Mouse (Mus musculus) small intestine, adult 2 months (tissue): ENCODE data around the gene Ehbp1.

ENCODE experiments used
- CTCF ChIP-seq: fragments of 200-500 bp; IDR thresholded peaks from 2 replicates; pipeline ENCODE4 v1.5.1; 2012; ENCODE audit warnings: low read depth, mild to moderate bottlenecking, control low read depth, inconsistent platforms, low read length, moderate library complexity, mixed read lengths; ENCODE audit not compliant: insufficient replicate concordance, insufficient read length; ENCODE audit errors: extremely low read depth
- POLR2A ChIP-seq: fragments of 200-500 bp; IDR thresholded peaks from 2 replicates; pipeline ENCODE4 v1.6.1; 2012; ENCODE audit warnings: low read depth, mild to moderate bottlenecking, control low read depth, inconsistent platforms, low read length, moderate library complexity

GRCm38 (mm10) chr11:22004331-22004841, 337.7 kb downstream of the Ehbp1 start:
- TF ChIP-seq CTCF: no peak
- no peak for TF ChIP-seq POLR2A
